Mouse (Mus musculus) erythroblast, adult 5-6 weeks (primary cell): ENCODE results near the gene Cnot8. TPM values are rescaled to one million over a fixed set of nuclear protein-coding genes. Genes with fewer than 3 reads are reported as not detected.
"Not testable (repeated sequence)": the region's sequence is repeated elsewhere in the genome, so short reads cannot be mapped to it uniquely, and the experiment has no call there.

Experiments
- ATAC-seq: replicated peaks from 2 replicates; pipeline ENCODE4 v1.8.0; 2016; ENCODE audit warnings: moderate number of reproducible peaks, mild to moderate bottlenecking, moderate TSS enrichment, inconsistent platforms; ENCODE audit not compliant: poor library complexity, low FRiP score, severe bottlenecking
- total RNA-seq, 2 experiments: library from RNA; stranded (forward) in 1 of 2; stranded (reverse) in 1 of 2; fragments of 150-400 nt in 1 of 2; fragments of 200-764, 138-1000 nt in 1 of 2; gene quantifications; 2 replicates each; pipeline versions ENCODE4 v1.2.3 to v1.2.4; 2015 to 2017; ENCODE audit warnings: low replicate concordance in 2 of 2

Gene Cnot8
- total RNA-seq (2015; ENCODE audit: low replicate concordance) (17.8 and 22.3 TPM in 2 replicates), total RNA-seq (2017; ENCODE audit: low replicate concordance) (24.5 and 26.5 TPM in 2 replicates)

DNA sequence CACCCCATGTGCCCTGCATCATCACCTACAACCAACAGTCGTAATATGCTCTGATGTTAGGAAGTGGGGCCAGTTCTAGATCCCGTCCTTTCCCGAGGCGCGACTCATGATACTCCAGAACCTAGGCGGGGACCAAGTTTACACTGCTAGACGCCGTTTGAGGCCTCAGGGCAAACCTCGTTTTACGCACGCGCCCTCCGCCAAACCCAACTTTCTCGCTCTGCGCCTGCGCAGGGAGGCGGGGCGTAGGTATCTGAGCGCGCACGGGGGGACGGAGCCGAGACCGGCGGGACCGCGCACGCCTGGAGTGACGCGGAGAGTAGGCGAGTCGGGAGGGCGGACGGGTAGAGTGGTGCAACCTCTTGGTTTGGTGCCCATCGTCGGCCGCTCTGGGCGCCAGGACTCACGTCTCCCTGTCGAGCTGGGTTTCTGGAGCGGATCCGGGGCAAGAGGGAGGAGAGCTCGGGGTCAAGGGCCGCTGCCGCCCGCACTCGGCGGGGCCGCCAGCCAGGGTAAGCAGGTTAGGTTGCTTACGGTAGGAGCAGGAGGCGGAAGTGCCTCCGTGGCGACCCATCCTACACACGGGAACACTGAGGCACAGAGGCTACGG lies at the start of gene Cnot8:
Gene Cnot8 (plus strand): TSS at position 457 of the 610 bp plus-strand sequence.
- peak; percentile 95 for ATAC-seq

DNA sequence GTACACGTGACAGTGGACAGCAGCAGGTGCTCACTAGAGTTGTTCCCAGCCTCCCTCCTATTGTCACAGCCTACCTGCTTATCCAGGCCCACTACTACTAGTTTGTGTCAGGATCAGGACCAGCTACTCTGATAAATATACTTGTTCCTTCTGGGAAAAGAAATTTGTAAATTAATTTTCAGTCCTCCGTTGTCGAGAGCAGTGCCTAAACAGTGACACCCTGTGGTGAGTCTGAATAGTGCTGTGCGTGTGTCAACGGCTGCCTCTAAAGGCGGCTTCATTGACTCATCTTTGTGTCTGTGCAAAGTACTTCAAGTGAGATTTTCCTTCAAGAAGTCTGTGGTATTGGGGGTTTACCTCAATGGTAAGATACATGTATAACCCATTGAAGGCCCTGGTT lies 46.5 kb upstream of the Cnot8 start:
- peak; percentile 71 for ATAC-seq

DNA sequence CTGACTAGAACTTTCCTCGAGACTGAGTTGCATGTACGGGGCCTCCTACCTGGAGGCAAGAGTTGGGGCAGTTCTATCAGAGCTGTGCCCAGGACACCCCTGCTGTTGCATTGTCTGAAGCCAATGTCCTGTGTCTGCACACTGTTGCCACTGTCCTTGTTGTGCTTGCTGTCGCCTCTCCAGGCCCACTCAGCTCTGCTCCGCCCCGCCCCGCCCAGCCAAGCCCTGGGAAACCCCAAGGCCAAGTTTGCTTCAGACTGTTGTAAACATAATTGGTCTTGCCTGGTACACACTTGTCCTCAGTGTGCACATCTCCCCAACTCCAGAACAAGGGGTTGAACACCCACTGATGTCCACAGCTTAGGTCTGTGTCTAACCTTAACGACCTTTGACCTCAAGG lies 44.2 kb upstream of the Cnot8 start:
- ATAC-seq: not testable (repeated sequence)

DNA sequence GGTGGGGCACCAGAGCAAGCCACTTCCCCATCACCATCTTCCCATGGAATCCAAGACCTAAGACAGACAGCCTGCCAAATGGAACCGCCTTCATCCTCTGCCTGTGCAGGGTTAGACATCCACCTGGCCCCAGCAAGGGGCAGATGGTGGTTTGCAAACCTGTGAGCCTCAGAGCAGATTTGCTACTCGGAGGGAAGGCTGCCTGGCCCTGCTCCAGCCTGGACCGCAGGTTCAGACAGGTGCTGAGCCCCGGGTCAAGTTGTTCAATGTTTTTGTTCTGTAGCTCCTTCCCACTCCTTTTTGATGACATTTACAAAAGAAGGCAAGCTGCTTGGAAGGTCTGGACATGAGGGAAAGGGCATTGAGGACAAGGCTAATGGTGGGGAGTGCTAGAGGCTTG lies 42.7 kb upstream of the Cnot8 start:
- ATAC-seq: not testable (repeated sequence)

DNA sequence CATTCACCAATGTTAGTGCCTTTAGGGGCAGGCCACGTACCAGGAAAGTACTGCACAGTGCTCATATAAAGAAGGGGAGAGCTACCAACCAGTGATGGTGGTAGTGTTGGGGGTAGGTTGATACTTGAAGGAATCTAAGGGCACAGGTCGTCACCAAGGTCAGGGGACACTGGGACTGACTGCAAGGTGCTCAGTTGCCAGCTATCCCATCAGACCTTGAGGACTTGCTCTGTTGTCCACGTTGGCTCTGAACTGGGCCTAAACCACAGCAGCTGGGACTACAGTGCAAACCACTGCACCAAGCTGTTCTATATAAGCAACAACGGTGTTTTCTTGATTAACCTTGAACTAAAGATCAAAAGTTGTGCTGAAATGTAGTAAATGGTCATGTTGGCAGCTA lies 41.4 kb upstream of the Cnot8 start:
- no peak for ATAC-seq

DNA sequence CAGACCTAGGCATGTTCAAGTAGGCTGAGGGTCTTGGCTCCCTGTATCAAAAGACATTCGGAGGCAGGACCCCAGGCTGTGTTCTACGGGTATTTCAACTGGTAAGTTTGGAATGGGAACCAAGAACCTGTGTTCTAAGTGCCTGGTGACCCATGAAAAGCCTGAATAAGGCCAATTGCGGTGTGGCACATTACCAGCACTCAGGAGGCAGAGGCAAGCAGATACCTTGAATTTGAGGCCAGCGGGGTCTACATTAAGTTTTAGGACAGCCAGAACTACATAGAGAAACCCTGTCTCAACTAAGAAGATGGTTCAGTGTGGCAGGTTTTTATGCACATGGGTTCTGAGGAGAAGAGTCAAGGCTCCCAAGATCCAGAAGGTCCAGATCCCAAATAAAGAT lies 38.9 kb upstream of the Cnot8 start:
- no peak for ATAC-seq

DNA sequence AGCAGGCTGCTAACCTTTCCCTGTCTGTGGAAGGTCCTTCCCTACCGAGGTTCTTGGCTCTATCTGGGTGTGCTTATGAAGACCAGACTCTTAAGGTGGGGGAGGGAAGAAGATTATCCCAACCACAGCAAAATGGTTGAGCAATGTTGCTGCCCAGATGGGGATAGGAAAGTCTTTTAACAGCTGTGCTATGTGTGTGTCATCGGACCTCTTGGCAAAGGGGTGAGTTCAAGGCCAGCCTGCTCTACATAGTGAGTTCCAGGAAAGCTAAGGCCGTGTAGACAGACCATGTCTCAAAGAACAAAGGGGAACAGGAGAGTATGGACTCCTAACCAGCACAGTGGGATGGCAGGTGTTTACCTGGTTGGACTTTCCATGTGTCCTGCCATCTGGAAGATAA lies 31.0 kb upstream of the Cnot8 start:
- ATAC-seq: no peak

DNA sequence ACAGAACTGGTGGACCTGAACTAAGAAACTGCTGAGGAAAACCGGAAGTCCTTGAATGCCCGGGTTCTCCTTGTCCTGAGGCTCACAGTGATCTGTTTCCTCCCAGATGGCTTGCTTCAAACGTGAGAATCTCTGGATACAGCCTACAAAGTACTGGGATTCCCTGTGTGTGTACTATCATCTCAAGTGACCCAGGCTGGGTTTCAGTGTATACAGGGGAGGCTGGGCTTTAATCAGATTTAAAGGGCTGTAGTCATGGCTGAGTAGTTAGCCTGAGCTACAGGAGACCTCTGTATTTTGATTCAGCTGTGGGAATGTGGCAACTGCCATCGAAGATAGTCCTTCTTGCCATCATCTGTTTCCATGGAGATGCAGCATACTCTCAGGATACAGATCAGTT lies 26.7 kb upstream of the Cnot8 start:
- ATAC-seq: no peak

DNA sequence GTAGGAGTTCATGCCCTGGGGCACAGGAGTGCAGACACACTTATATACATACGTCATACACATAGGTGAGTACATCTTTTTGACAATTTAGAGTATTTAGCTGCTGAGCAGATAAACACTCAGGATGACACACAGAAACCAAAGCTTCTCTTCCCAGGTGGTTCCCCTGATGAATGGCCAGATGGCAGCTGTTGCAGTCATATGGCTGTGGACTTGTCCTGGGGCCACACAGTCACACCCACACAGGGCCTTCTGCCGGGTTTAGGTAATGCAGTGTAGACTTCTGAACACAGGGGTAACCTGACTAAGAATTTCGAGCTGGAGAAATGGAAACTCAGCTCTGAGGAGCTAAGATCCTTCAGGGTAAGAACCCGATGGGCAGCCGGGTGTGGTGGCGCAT lies 22.2 kb upstream of the Cnot8 start:
- ATAC-seq: no peak

DNA sequence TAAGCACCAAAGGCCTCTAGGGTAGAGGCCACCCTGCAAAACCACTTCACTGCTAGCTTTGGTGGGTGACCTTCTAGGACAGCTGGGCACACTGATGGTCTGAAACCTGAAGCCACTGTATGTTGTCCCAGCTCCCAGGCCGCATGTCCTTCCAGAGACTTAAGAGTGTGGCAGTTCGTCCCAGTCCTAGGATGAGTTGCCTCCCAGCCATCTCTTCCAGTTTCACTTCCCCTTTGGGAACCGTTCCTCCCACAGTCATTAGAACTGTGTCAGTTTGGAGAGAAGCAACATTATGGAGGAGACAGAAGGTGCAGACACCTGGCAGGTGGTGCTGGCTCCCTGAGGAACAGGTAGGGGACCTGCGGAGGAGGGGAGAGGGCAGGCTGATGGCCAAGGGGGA lies 11.4 kb upstream of the Cnot8 start:
- ATAC-seq: 0 out of 2 replicates have a peak, but pooled peaks have one; percentile 41

DNA sequence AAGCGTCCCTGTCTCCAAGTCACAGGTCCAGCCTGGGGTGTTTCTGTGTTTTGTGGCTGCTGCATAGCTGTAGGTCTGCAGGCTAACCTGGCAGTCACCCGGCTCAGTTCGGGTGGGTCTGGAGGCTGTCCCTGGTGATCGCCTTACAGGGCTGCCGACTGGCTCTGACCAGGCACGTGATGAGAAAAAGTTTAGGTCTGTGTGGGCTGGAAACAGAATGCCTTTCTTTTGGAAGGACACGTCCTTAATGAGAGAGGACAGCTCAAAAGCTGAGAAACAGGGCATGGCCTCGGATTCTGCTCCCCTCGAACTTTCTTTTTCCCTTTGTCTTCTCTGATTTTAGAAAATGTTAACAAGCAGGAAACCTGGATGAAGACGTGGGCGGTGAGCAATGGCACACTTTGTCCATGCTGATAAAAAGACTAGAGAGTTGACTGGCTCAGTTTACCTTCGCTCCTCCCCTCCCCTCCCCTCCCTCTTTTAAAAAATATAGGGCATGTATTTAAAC lies 10.9 kb upstream of the Cnot8 start, which contains the start of gene Gm12248:
Gene Gm12248 (minus strand): TSS at position 114 of the 508 bp plus-strand sequence.
- ATAC-seq: no peak

DNA sequence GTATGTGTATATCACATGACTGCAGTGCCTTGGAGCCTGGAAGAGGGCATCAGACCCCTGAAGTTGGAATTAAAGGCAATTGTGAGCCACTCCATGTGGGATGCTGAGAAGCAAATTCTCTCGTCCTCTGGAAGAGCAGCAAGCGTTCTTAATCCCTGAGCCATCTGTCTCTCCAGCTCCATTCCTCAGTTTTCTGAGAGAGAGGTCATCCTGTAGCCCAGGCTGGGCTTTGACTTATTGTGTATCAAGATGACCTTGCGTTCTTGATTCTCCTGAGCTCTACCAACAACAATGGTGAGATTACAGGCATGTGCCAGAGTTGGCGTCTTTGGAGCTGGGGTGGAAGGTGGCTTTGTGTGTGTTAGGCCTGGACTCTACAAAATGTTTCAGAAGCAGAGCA lies 9.2 kb upstream of the Cnot8 start:
- ATAC-seq: no peak

DNA sequence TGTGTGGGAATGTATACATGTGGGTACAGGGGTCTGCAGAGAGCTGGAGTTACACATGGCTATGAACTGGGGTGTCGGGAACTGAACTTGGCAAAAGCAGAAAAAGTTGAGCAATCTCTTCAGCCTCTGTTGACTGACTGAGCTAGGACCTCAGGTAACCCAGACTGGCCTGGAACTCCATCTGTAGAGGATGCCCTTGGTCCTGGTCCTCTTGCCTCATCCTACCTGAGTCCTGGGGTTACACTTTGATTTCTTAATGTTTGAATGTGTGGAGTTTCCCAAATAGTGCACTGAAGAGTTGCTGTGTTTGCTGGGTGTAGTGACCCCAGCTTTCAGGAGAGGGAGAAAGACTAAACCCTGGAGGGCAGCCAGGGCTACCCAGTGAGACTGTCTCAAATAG lies 8.4 kb upstream of the Cnot8 start:
- ATAC-seq: no peak

DNA sequence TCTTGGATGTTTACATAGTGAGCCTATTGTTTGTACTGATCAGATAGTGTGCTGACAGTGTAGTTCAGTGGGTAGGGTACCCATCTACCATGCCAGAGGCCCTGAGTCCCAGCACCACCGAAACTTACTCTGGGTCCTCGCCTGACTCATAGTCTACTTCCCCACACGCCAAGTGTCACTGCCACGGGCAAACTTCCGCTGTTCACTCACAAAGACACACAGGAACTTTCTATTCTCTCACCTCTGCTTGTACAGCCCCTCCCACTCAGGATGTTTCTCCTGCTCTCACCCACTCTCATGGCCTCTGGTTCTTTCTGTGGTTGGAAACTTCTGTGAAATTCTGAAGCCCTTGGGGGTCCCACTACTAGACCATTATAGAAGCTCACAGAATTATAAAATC lies 7.8 kb upstream of the Cnot8 start:
- no peak for ATAC-seq

DNA sequence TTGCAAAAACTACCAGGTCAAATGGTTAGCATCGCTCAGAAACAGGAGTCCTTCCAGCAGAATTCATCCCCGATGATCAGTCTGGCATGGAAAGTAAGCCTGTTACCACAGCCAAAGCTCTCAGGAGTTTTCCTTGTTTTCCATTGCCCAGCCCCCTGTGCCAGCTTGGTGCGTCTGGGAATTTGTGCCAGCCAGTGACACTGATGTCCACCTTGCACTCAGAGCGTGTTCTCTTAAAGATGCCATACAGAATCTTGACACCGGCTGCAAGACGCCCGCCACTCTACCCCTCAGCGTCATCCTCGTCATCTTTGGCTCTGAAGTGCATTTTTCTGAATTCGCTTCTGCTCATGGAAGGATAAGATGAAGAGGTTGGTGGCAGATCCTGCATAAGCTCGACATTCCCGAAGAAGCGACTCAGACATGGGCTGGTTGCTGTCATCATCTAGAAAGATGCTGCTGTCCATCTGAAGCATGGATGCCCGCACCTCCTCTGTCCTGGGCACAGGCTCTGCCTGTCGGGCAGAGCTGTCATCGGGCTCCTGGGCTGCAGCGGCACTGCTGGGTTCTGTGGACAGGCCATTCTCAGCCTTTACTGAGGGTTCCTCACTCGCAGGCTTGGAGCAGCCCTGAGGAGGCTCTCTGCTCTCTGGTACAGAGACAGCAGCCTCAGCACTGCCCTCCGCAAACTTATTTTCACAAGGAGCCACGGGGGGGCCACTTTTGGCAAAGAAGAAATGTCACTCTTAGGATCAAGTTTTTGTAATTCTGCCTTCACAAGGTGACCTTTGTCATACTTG lies 6.9 kb upstream of the Cnot8 start:
- no peak for ATAC-seq

DNA sequence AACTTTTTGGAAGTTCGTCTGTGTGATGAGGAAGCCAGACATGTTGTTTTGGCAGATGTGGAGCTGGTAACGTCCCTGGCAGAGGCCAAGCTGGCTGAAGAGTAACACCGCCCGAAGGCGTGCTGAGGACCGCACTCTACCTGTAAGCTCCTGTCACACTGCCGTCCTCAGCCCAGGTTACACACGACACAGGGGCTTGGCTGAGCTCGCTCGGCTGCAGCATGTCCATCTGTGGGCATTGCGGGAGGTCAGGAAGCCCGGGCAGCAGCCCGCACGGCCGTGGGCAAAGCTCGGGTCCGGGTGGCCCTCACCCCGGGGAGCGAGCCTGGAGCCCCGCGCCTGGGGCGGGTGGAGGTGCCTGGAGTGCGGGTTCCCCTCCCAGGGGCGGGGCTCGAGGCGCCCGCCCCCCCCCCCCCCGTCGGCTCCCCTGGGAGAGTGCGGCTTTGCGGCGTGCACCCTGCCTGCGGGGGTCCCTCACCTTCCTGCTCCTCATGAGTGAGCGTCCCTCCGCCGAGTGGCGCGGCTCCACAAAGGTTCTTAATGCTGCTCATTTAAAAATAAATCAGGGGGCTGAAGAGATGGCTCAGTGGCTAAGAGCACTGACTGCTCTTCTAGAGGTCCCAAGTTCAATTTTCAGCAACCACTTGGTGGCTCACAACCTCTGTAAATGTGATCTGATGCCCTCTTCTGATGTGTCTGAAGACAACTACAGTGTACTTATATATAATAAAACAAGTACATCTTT lies 6.2 kb upstream of the Cnot8 start:
- no peak for ATAC-seq

DNA sequence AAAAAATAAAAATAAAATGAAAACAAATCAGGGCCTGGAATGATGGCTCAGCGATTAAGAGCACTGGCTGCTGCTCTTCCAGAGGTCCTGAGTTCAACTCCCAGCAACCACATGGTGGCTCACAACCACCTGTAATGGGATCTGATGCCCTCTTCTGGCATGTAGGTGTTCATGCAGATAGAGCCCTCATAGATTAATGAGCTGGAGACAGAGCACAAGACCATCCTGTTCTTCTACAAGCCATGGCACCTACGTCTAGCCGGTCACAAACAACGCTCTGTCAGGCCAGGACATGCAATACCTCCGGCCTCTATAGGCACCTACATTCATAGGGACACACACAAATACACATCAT lies 5.6 kb upstream of the Cnot8 start:
- ATAC-seq: not testable (repeated sequence)

DNA sequence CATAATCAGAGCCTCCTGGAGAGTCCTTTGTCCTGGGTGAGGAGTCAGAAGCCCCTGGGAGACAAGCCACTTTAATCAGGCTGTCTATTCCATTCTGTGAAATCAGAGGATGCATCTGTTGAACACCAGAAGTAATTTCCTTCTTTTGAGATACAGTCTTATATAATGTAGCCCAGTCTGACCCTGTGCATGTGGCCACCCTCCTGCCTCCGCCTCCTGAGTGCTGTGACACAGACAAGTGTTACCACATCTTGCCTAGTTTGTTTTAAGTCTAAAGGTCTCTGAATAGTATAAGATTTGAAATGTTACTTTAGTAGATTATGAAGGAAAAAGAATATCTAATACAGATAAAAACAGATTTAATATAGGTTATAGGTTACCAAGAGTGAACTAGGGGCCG lies 3.9 kb upstream of the Cnot8 start:
- ATAC-seq: no peak

DNA sequence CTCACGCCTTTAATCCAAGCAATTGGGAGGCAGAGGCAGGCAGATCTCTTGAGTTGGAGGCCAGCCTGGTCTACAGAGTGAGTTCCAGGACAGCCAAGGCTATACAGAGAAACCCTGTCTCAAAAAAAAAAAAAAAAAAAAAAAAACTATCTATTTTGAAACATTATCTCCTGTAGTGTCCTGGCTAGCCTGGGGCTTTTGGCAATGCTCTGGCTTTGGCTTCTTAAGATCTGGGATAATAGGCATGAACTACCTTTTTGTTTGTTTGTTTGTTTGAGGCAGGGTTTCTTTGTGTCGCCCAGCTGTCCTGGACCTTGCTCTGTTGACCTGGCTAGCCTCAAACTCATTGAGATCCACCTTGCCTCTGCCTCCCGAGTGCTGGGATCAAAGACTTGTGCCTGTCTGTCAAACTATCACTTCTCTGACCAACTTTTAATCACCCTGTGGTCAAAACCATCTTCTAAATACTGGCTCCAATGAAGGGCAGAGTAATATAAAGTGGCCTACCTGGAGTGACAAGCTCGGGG lies 2.7 kb upstream of the Cnot8 start:
- ATAC-seq: no peak

DNA sequence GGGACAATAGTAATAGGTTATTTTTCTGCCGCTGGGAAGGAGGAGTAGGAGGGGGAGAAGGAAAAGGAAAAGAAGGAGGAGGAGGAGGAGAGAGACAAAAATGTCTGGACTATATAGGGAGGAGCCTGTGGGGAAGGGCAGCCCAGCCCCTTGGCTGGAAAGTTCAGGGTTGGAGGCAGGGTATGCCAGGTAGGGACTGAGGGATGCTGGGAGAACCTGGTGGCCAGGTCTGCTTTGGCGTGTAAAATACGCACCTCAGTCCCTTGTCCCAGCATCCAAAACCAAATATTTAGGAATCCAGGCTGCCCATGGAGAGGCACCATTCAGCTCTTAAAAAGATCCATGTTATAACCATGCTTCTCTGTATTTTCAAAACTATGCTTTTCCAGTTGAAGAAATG lies 1.8 kb upstream of the Cnot8 start:
- ATAC-seq: no peak
